Comparison of ENCODE assay signal across 14 mouse cellular contexts in genomic region chr4:137264066-137264465, GRCm38 (mm10).
DNase-seq lines count a peak whose midpoint lies in the region.
"Had no signal": no experiment of that assay in that cellular context is flagged by ENCODE, and none has a peak within 500 bp of the region (broad histone marks: within the 10 kb centered on the region; RNA-seq: fewer than 3 reads in every experiment).

No protein-coding gene starts in this region.

- peak; percentile 62 for DNase-seq in 416B (ENCODE audit: low read depth)
- peak; percentile 23 for DNase-seq in T-cell, adult 2 months (ENCODE audit: low spot score)
- DNase-seq in induced T-regulatory cell, adult 2 months (ENCODE audit: low read depth) = peak; percentile 13
- DNase-seq in thymus, postnatal 25 days = peak; percentile 18
- no peak for DNase-seq in spleen, adult 12 weeks (ENCODE audit: low spot score)
- DNase-seq in kidney, adult 9 months = no peak
- no peak for DNase-seq in natural killer cell, adult 2 months (ENCODE audit: low spot score in 2 of 2)
- DNase-seq: adrenal gland, postnatal 25 days; cerebellum, adult 8-10 months; cerebellum, postnatal 25 days; forebrain, postnatal 0 days; gastrocnemius, postnatal 10 days; heart, adult 2 months; heart, postnatal 14 days had no signal

Comparison
In these comparisons a context has a peak if more than half of its experiments do, and no peak if none do; other contexts are left out.
1. DNase-seq: peak in 416B (single experiment), T-cell, adult 2 months (single experiment), induced T-regulatory cell, adult 2 months (single experiment) and thymus, postnatal 25 days (single experiment); none in spleen, adult 12 weeks (single experiment), kidney, adult 9 months (single experiment) and natural killer cell, adult 2 months (0 of 2).